Mouse (Mus musculus): ENCODE results near the gene 9230102O04Rik. TPM values are rescaled to one million over a fixed set of nuclear protein-coding genes. Genes with fewer than 3 reads are reported as not detected.
A peak's percentile ranks its signal among the peaks of the same experiment; 100 is the strongest.

9230102O04Rik gene
- total RNA-seq, 1 experiment, result not detected

GRCm38 (mm10) chr2:9897846-9898245 is 8.5 kb upstream of the 9230102O04Rik start:
- Histone ChIP-seq H3K36me3 (ENCODE audit: control insufficient read depth, insufficient read depth, low read length, poor library complexity, severe bottlenecking) (no peaks in the 10 kb centered on the region), H3K9me3 (ENCODE audit: control insufficient read depth, insufficient read depth, low read depth, low read length) (no peaks in the 10 kb centered on the region), H3K27ac (ENCODE audit: insufficient read depth, low read depth, low read length, poor library complexity, severe bottlenecking) (no peak overlapping the region), H3K4me3 (ENCODE audit: insufficient read depth in 1 of 2, low read depth in 1 of 2, low read length in 2 of 2, poor library complexity in 1 of 2, severe bottlenecking in 1 of 2) (no peak overlapping the region), H3K9ac (ENCODE audit: insufficient read depth, low read depth, low read length, poor library complexity, severe bottlenecking) (no peak overlapping the region), H3K4me1 (ENCODE audit: control insufficient read depth in 2 of 2, insufficient read depth in 2 of 2, low read length in 2 of 2, poor library complexity in 1 of 2) (peaks cover 0 to 4% of the 10 kb centered on the region in 2 experiments; a peak in 1 of 4 replicates)
- in situ Hi-C loops (cut with MboI; ENCODE audit: low sequenced_read_pairs in 2 of 2, unreplicated experiment in 2 of 2), result no loop called here
- TF ChIP-seq ZC3H11A (IDR thresholded peaks at IDR 0.05; ENCODE audit: borderline replicate concordance, low read depth, low read length) (no peak), CHD2 (IDR thresholded peaks at IDR 0.05; ENCODE audit: low read depth, low read length) (no peak), HCFC1 (IDR thresholded peaks at IDR 0.05; ENCODE audit: borderline replicate concordance, insufficient read depth, low read length) (no peak), MAFK (IDR thresholded peaks at IDR 0.05; ENCODE audit: insufficient read depth, low read depth, low read length) (no peak), ZNF384 (IDR thresholded peaks at IDR 0.05; ENCODE audit: low read depth, low read length) (no peak)
- DNase-seq (ENCODE audit: low read depth, low spot score), result no peak

GRCm38 (mm10) chr2:9896097-9896770 is 6.9 kb upstream of the 9230102O04Rik start:
- Histone ChIP-seq H3K36me3 (ENCODE audit: control insufficient read depth, insufficient read depth, low read length, poor library complexity, severe bottlenecking) (no peaks in the 10 kb centered on the region), H3K27ac (ENCODE audit: insufficient read depth, low read depth, low read length, poor library complexity, severe bottlenecking) (no peak overlapping the region), H3K9me3 (ENCODE audit: control insufficient read depth, insufficient read depth, low read depth, low read length) (no peaks in the 10 kb centered on the region), H3K9ac (ENCODE audit: insufficient read depth, low read depth, low read length, poor library complexity, severe bottlenecking) (no peak overlapping the region), H3K4me3 (ENCODE audit: insufficient read depth in 1 of 2, low read depth in 1 of 2, low read length in 2 of 2, poor library complexity in 1 of 2, severe bottlenecking in 1 of 2) (peak overlapping the region; percentile 7 to 21; a peak in 1 of 4 replicates), H3K4me1 (ENCODE audit: control insufficient read depth in 2 of 2, insufficient read depth in 2 of 2, low read length in 2 of 2, poor library complexity in 1 of 2) (peaks cover 0 to 4% of the 10 kb centered on the region in 2 experiments; a peak in 1 of 4 replicates)
- TF ChIP-seq CHD2 (IDR thresholded peaks at IDR 0.05; ENCODE audit: low read depth, low read length), result no peak
- TF ChIP-seq ZNF384 (IDR thresholded peaks at IDR 0.05; ENCODE audit: low read depth, low read length), result no peak
- no peak for TF ChIP-seq MAFK (IDR thresholded peaks at IDR 0.05; ENCODE audit: insufficient read depth, low read depth, low read length)
- TF ChIP-seq ZC3H11A (IDR thresholded peaks at IDR 0.05; ENCODE audit: borderline replicate concordance, low read depth, low read length), result no peak
- TF ChIP-seq HCFC1 (IDR thresholded peaks at IDR 0.05; ENCODE audit: borderline replicate concordance, insufficient read depth, low read length), result no peak
- DNase-seq (ENCODE audit: low read depth, low spot score), result no peak
- in situ Hi-C loops (cut with MboI; ENCODE audit: low sequenced_read_pairs in 2 of 2, unreplicated experiment in 2 of 2), result no loop called here

GRCm38 (mm10) chr2:9894836-9895593 is 5.7 kb upstream of the 9230102O04Rik start:
- H3K4me3 ChIP-seq (ENCODE audit: insufficient read depth in 1 of 2, low read depth in 1 of 2, low read length in 2 of 2, poor library complexity in 1 of 2, severe bottlenecking in 1 of 2), result no peak overlapping the region
- no peak for TF ChIP-seq MAFK (IDR thresholded peaks at IDR 0.05; ENCODE audit: insufficient read depth, low read depth, low read length)
- TF ChIP-seq ZNF384 (IDR thresholded peaks at IDR 0.05; ENCODE audit: low read depth, low read length), result no peak
- no peak for TF ChIP-seq ZC3H11A (IDR thresholded peaks at IDR 0.05; ENCODE audit: borderline replicate concordance, low read depth, low read length)
- TF ChIP-seq HCFC1 (IDR thresholded peaks at IDR 0.05; ENCODE audit: borderline replicate concordance, insufficient read depth, low read length), result no peak
- TF ChIP-seq CHD2 (IDR thresholded peaks at IDR 0.05; ENCODE audit: low read depth, low read length), result no peak
- H3K36me3 ChIP-seq (ENCODE audit: control insufficient read depth, insufficient read depth, low read length, poor library complexity, severe bottlenecking), result no peaks in the 10 kb centered on the region
- H3K4me1 ChIP-seq (ENCODE audit: control insufficient read depth in 2 of 2, insufficient read depth in 2 of 2, low read length in 2 of 2, poor library complexity in 1 of 2), result peaks cover 0 to 4% of the 10 kb centered on the region in 2 experiments; a peak in 1 of 4 replicates
- no peak overlapping the region for H3K27ac ChIP-seq (ENCODE audit: insufficient read depth, low read depth, low read length, poor library complexity, severe bottlenecking)
- no peak overlapping the region for H3K9ac ChIP-seq (ENCODE audit: insufficient read depth, low read depth, low read length, poor library complexity, severe bottlenecking)
- in situ Hi-C loops (cut with MboI; ENCODE audit: low sequenced_read_pairs in 2 of 2, unreplicated experiment in 2 of 2), result no loop called here
- no peak for DNase-seq (ENCODE audit: low read depth, low spot score)
- H3K9me3 ChIP-seq (ENCODE audit: control insufficient read depth, insufficient read depth, low read depth, low read length), result no peaks in the 10 kb centered on the region

GRCm38 (mm10) chr2:9893272-9893953 is 4.1 kb upstream of the 9230102O04Rik start:
- in situ Hi-C loops (cut with MboI; ENCODE audit: low sequenced_read_pairs in 2 of 2, unreplicated experiment in 2 of 2), result no loop called here
- Histone ChIP-seq H3K9me3 (ENCODE audit: control insufficient read depth, insufficient read depth, low read depth, low read length) (no peaks in the 10 kb centered on the region), H3K27ac (ENCODE audit: insufficient read depth, low read depth, low read length, poor library complexity, severe bottlenecking) (no peak overlapping the region), H3K4me3 (ENCODE audit: insufficient read depth in 1 of 2, low read depth in 1 of 2, low read length in 2 of 2, poor library complexity in 1 of 2, severe bottlenecking in 1 of 2) (no peak overlapping the region), H3K4me1 (ENCODE audit: control insufficient read depth in 2 of 2, insufficient read depth in 2 of 2, low read length in 2 of 2, poor library complexity in 1 of 2) (peaks cover 0 to 4% of the 10 kb centered on the region in 2 experiments; a peak in 1 of 4 replicates), H3K36me3 (ENCODE audit: control insufficient read depth, insufficient read depth, low read length, poor library complexity, severe bottlenecking) (no peaks in the 10 kb centered on the region), H3K9ac (ENCODE audit: insufficient read depth, low read depth, low read length, poor library complexity, severe bottlenecking) (no peak overlapping the region)
- DNase-seq (ENCODE audit: low read depth, low spot score), result no peak
- TF ChIP-seq MAFK (IDR thresholded peaks at IDR 0.05; ENCODE audit: insufficient read depth, low read depth, low read length) (no peak), CHD2 (IDR thresholded peaks at IDR 0.05; ENCODE audit: low read depth, low read length) (no peak), ZC3H11A (IDR thresholded peaks at IDR 0.05; ENCODE audit: borderline replicate concordance, low read depth, low read length) (no peak), ZNF384 (IDR thresholded peaks at IDR 0.05; ENCODE audit: low read depth, low read length) (no peak), HCFC1 (IDR thresholded peaks at IDR 0.05; ENCODE audit: borderline replicate concordance, insufficient read depth, low read length) (no peak)

All from ES-E14 (cell line).